Mouse (Mus musculus) adrenal gland, postnatal 10 days (tissue): Measurements from ENCODE around the gene 2310033P09Rik. TPM values are rescaled to one million over a fixed set of nuclear protein-coding genes. Genes with fewer than 3 reads are reported as not detected.
"Not testable (repeated sequence)": the region's sequence is repeated elsewhere in the genome, so short reads cannot be mapped to it uniquely, and the experiment has no call there.

ENCODE experiments used
- DNase-seq: peaks from one replicate; pipeline ENCODE4 v3.0.0; 2021; ENCODE audit warnings: mixed read lengths
- total RNA-seq, 2 experiments: library from RNA; stranded (reverse); gene quantifications; 2 replicates each; pipeline ENCODE4 v1.2.3; 2021

2310033P09Rik gene
- total RNA-seq, 2 experiments from 2014 or later = 21.2 to 21.8 TPM

GRCm38 (mm10) chr11:59196230-59196629 lies 11.9 kb upstream of the 2310033P09Rik start:
- DNase-seq = no peak

DNA sequence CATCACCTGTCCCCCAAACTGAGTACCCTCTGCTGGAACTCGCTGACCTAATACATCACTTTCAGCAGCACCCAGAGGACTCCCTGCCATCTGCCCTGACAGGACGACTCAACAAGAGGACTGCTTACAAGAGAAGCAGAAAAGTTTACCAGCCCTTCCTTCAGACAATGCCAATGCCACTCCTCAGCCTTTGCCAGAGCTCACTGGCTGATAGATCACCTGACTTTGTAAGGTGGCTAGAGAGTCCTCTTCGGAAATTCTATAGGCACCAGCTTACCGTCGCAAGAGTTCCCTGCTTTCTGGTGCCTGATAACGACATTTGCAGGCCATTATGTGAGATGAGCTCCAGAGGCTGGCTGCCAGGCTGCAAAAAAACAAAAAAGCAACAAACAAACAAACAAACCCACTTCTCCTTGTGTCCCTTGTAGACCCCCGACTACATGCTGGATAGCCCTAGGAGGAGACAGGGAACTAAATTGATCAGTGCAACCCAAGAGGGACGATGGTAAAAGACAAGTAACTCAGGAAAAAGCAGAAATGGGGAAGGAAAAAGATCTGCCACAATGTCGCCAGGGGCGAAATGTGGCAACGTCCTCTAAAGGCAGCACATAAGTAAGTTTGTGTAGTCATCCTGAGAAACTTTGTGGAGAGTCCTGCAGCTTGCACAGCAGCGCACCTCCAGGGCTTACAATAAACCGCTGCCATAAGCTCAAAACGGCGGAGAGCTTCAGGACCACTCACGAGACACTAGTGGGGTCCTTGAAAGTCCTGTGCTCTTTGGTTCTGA lies 6.7 kb upstream of the 2310033P09Rik start:
- DNase-seq = no peak

DNA sequence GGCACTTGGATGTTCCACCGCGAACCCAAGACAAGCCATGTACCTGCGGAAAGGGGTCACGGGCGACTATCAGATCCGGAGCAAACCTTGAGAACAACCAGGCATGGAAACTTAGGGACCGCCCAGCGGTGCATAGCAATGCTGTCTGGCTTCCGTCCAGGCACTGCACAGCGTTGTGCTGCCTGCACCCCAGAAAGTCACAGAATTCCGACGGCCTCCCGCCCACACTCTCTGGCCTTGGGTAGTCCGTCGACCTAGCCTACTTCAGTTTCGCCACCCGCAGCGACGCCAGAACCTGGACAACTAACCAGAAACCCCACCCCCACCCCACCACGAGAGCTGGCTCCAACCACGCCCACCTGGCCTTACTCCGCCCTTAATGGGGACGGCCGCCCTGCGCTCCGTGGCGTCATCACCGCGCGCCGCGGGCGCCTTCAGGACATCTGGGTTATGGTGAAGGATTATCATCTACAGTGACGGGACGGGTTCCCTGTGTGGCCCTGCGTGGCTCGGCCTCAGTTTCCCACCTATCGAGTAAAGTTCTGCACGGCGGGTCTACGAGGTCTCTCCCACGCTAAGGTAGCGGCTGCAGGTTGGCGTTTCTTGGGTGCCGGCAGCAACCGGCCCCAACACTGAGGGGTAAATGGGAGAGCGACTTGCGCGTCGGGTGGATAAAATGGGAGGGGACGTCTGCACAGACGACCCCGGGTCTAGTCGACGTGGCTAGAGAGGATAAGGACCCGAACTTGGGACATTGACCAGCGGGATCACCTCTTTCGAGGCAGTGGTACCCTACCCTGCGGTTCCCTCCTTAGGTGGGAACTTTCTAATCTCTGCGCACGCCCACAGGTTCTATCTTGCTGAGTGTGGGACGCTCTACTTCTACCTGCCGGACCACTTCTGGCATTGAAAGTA lies 5.8 kb upstream of the 2310033P09Rik start, which contains the start of gene Mrpl55:
Gene Mrpl55 (plus strand): TSS at position 406 of the 915 bp plus-strand sequence.
- DNase-seq = peak; percentile 97

DNA sequence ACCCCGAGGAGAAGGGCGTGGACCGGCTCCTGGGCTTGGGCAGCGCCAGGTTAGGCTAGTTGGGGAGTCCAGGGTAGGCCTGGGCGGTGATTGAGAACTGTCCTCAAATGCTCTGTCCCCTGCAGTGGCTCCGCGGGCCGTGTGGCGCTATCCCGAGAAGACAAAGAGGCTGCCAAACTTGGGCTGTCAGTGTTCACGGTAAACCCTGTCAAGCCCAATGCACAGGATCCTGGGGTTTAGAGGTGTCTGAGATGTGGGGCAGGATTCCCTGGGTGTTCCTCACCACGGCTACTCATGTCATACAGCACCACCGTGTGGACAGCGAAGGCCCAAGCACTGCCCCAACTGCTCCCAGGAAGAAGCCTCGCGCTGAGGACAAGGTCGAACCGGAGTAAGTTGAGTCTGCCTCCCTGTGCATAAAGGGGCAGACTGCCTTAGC lies 901 bp downstream of the 2310033P09Rik start:
- DNase-seq = peak; percentile 82

GRCm38 (mm10) chr11:59209580-59209979 lies 1.5 kb downstream of the 2310033P09Rik start:
- DNase-seq = peak; percentile 50

GRCm38 (mm10) chr11:59210020-59210419 lies 1.9 kb downstream of the 2310033P09Rik start:
- no peak for DNase-seq

- DNase-seq = not testable (repeated sequence)
These were observed 3.4 kb downstream of the 2310033P09Rik start for GRCm38 (mm10) chr11:59211561-59211960.

DNA sequence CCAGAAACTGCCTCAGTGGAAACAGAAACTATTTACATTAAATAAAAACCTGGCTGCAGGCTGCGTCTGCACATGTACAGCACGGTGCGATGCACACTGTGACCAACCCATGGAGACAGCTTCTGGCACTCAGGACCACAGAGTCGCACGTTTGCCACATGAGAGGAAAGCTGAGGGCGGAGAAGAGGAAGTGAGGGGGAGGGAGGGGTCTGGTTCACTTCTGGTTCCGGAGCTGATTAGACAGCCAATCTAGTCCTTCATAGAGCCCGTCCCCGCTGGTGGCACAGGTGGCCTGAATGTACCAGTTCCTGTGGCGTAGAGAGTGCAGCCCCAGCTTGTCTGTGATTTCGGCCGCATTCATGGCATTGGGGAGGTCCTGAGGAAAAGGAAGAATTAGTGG lies 4.2 kb downstream of the 2310033P09Rik start:
- DNase-seq = not testable (repeated sequence)

- DNase-seq = no peak
These were observed 4.9 kb downstream of the 2310033P09Rik start for GRCm38 (mm10) chr11:59212892-59213494.

DNA sequence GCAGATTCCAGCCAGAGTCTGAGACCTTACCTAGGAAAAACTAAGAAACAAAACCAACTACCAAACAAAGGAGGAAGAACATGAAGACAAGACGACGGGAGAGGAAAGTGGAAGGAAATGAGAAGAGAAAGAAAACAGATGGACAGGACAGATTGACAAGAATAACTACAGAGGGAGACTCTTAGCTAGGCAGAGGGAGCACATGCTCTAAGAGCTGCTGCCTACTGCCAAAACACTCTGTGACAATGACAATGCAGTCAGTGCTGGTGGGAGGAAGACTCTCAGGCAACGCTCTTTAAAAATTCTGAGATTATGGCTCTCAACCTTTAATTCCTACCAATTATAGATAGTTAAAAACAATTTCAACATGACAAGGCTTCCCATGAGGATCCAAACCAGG lies 8.8 kb downstream of the 2310033P09Rik start:
- DNase-seq = no peak

GRCm38 (mm10) chr11:59218389-59218998 lies 10.4 kb downstream of the 2310033P09Rik start:
- no peak for DNase-seq

DNA sequence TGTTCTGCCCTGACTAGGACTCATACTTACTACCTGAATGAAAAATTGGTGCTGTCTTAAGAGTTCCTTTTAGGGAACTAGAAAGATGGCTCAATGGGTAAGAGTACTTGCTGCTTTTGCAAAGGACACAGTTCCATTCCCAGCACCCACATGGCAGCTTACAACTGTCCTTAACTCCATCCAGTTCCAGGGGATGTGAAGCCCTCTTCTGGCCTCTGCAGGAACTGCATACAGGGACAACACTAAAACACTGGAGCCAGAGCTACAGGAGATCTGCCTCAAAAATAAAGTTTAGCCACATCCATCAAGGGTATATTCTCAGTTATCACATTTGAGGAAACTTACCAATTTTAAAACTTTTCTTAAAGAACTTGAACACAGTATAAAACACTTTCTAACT lies 10.9 kb downstream of the 2310033P09Rik start:
- peak; percentile 43 for DNase-seq

GRCm38 (mm10) chr11:59221604-59222003 lies 13.5 kb downstream of the 2310033P09Rik start:
- DNase-seq = no peak

GRCm38 (mm10) chr11:59222306-59222705 lies 14.2 kb downstream of the 2310033P09Rik start:
- no peak for DNase-seq

DNA sequence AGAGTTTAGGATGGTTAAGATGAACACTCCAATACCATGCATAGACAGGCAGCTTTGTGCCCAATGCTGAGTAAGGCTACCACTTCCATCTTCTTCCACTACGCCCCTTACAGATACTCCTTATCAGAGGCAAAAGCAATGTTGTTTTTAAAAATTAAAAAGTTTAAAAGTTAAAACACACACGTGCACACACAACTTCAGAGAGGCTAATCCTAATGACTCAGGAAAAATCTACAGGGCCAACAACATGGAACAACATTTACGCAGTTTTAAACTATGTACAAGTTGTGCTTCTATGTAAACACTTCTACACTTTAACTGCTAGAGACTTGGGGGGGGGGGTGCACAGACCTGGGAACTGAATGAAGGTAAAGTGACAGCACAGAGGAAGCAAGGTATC lies 15.9 kb downstream of the 2310033P09Rik start:
- DNase-seq = no peak

- DNase-seq = no peak
These were observed 16.3 kb downstream of the 2310033P09Rik start for GRCm38 (mm10) chr11:59224470-59224869.

DNA sequence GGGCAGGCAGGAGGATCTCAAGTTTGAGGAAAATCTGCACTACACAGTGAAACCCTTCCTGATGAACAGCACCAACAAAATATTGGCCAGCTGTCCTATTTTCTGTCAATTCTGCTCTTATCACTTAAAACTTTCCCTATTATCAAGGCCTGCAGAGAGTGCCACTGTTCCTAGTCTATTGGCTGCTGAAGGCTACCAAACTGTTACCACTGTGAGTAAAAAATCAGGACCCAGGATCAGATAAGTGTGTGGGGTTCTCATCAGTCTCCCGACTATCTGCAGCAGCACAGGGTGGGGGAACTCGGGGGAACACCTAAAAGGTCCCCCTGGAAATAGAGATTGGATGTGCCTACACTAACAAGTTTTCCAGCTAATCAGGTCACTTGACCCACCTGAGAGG lies 17.0 kb downstream of the 2310033P09Rik start:
- DNase-seq = no peak

DNA sequence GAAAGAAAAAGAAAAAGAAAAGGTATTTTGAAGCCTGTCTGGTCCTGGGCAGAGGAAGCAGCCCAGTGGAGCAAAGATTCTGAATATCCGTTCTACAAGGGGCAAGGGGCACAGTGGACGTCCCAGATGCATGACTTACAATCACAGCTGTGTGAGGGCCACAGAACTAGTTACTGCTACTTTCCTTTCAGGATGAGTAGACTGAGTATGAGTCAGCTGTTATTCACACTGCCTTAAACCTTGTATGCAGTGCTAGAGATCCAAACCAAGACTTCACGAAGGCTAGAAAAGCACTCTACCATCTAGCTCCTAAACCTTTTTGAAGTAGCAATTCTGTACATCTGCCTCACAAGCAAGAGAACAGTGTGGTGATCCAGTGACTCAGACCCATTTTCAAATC lies 18.1 kb downstream of the 2310033P09Rik start:
- DNase-seq = no peak

- no peak for DNase-seq
These were observed 18.9 kb downstream of the 2310033P09Rik start for GRCm38 (mm10) chr11:59226787-59227603.

DNA sequence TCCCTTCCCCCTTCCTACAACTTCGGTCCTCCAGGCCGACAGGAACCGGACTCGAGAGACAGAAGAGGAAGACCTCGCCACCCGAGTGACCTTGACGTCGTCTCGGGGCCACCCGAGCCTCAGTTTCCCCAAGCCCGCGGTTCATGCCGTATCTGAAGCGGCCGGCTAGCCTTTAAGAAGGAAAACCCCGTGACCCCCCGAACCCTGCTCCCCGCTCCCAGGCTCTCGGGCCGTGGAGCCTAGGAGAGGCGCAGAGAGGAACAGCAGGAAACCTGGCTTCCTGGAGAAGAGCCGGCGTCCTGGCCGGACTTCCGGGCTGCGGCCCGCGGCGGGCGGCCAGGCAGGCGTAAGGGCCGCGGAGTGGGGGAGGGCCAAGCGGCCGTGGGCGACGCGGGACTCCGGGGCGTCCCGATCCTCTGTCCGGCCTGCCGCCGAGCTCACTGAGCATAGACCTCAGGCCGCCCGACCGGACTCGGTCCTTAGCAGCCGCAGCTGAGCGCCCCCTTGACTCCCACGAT lies 19.5 kb downstream of the 2310033P09Rik start:
- no peak for DNase-seq
